8 mouse cellular contexts compared by ENCODE assay signal in genomic region chr12:3550280-3550679, GRCm38 (mm10). TPM values are rescaled to one million over a fixed set of nuclear protein-coding genes. Genes with fewer than 3 reads are reported as not detected.
A peak's percentile ranks its signal among the peaks of the same experiment; 100 is the strongest.
DNase-seq lines count a peak whose midpoint lies in the region; ATAC-seq and TF ChIP-seq lines count a peak whose summit lies in the region.

No protein-coding gene starts in this region.

- TF ChIP-seq CTCF in intestine, postnatal 0 days (IDR thresholded peaks at IDR 0.05; ENCODE audit: low read depth), result peak; percentile 51

- DNase-seq in heart, adult 18-20 months, result no peak
- DNase-seq in B cell, adult 2 months, result peak; percentile 25 to 28
- DNase-seq in embryo, embryonic 10.5 days (ENCODE audit: low spot score), result peak; percentile 63
- DNase-seq in neural tube, embryonic 11.5 days (ENCODE audit: low spot score), result peak; percentile 47
- DNase-seq in natural killer cell, adult 2 months (ENCODE audit: low spot score in 2 of 2), result no peak
- DNase-seq in urinary bladder, adult 18-20 months (ENCODE audit: low spot score in 2 of 2), result no peak

- H3K4me1 ChIP-seq in heart, embryonic 12.5 days (replicated peaks), result peaks cover 21% of the 10 kb centered on the region
- H3K4me1 ChIP-seq in intestine, postnatal 0 days (replicated peaks; ENCODE audit: control insufficient read depth, insufficient read depth, low read length), result no peaks in the 10 kb centered on the region
- H3K4me1 ChIP-seq in neural tube, embryonic 11.5 days (ENCODE audit: control insufficient read depth, insufficient read depth, low read length), result no peaks in the 10 kb centered on the region

- no peaks in the 10 kb centered on the region for H3K36me3 ChIP-seq in heart, embryonic 12.5 days
- no peaks in the 10 kb centered on the region for H3K36me3 ChIP-seq in intestine, postnatal 0 days (ENCODE audit: control insufficient read depth, insufficient read depth)
- no peaks in the 10 kb centered on the region; the same call in 1 of the 2 replicates for H3K36me3 ChIP-seq in neural tube, embryonic 11.5 days (ENCODE audit: control insufficient read depth, insufficient read depth, low read length)

- no peak overlapping the region for H3K9ac ChIP-seq in heart, embryonic 12.5 days
- H3K9ac ChIP-seq in intestine, postnatal 0 days (ENCODE audit: low read depth, low read length), result no peak overlapping the region
- peak overlapping the region; percentile 22; the same call in 1 of the 2 replicates for H3K9ac ChIP-seq in neural tube, embryonic 11.5 days (ENCODE audit: low read length)

- H3K9me3 ChIP-seq in heart, embryonic 12.5 days (replicated peaks), result no peaks in the 10 kb centered on the region
- no peaks in the 10 kb centered on the region for H3K9me3 ChIP-seq in intestine, postnatal 0 days (ENCODE audit: control insufficient read depth)
- no peaks in the 10 kb centered on the region for H3K9me3 ChIP-seq in neural tube, embryonic 11.5 days (ENCODE audit: control insufficient read depth, low read length)

- no peaks in the 10 kb centered on the region for H3K27me3 ChIP-seq in heart, embryonic 12.5 days (replicated peaks)
- no peaks in the 10 kb centered on the region for H3K27me3 ChIP-seq in intestine, postnatal 0 days (replicated peaks; ENCODE audit: control insufficient read depth, insufficient read depth, low read length)
- H3K27me3 ChIP-seq in neural tube, embryonic 11.5 days (ENCODE audit: control insufficient read depth, insufficient read depth, low read length), result no peaks in the 10 kb centered on the region

- WGBS in heart, embryonic 12.5 days, result 21% methylated on average over 13 of the region's 13 CpGs
- 17% methylated on average over 13 of the region's 13 CpGs for WGBS in intestine, postnatal 0 days
- WGBS in neural tube, embryonic 11.5 days, result 19% methylated on average over 13 of the region's 13 CpGs

- peak overlapping the region; percentile 46 for H3K4me2 ChIP-seq in heart, embryonic 12.5 days
- 0 out of 2 replicates have a peak overlapping the region, but pooled peaks have one; percentile 21 for H3K4me2 ChIP-seq in intestine, postnatal 0 days (replicated peaks; ENCODE audit: low read depth)
- no peak overlapping the region for H3K4me2 ChIP-seq in neural tube, embryonic 11.5 days (ENCODE audit: low read depth)

- ATAC-seq in heart, embryonic 12.5 days (ENCODE audit: insufficient number of reproducible peaks, low FRiP score), result no peak
- no peak for ATAC-seq in intestine, postnatal 0 days
- ATAC-seq in neural tube, embryonic 11.5 days (ENCODE audit: insufficient read depth, low FRiP score, low TSS enrichment), result no peak

- no peak overlapping the region for H3K27ac ChIP-seq in heart, embryonic 12.5 days (ENCODE audit: poor library complexity, severe bottlenecking)
- no peak overlapping the region for H3K27ac ChIP-seq in intestine, postnatal 0 days (ENCODE audit: low read depth, low read length)
- no peak overlapping the region for H3K27ac ChIP-seq in neural tube, embryonic 11.5 days (ENCODE audit: low read depth, low read length)

- no peak overlapping the region for H3K4me3 ChIP-seq in heart, embryonic 12.5 days
- H3K4me3 ChIP-seq in intestine, postnatal 0 days (ENCODE audit: low read depth, low read length), result no peak overlapping the region
- H3K4me3 ChIP-seq in neural tube, embryonic 11.5 days (ENCODE audit: low read depth, low read length), result no peak overlapping the region

RNA-seq across cellular contexts. Expression of gene Dtnb, which starts 21.9 kb away (rescaled TPM):
- polyA plus RNA-seq in heart, embryonic 12.5 days (2016; fragmentation: Nextera tagmentation; extraction: Ambion mirVana), result 20.5 and 22.9 TPM in 2 replicates
- total RNA-seq in heart, adult 18-20 months (2021), result 1 to 10 TPM; 7.9 to 9.1 TPM
- 9.4 and 9.8 TPM in 2 replicates for polyA plus RNA-seq in intestine, postnatal 0 days (2015; fragmentation: Nextera tagmentation; extraction: Ambion mirVana)
- polyA plus RNA-seq in neural tube, embryonic 11.5 days (2014; fragmentation: Nextera tagmentation; extraction: Ambion mirVana), result 37.8 and 42.4 TPM in 2 replicates

Comparison
In these comparisons a context has a peak if more than half of its experiments do, and no peak if none do; other contexts are left out.
1. DNase-seq: peak in B cell, adult 2 months (2 of 2), embryo, embryonic 10.5 days (single experiment) and neural tube, embryonic 11.5 days (single experiment); none in heart, adult 18-20 months (0 of 2), natural killer cell, adult 2 months (0 of 2) and urinary bladder, adult 18-20 months (0 of 2).